20 mouse cellular contexts compared by ENCODE assay signal in the genomic region with DNA sequence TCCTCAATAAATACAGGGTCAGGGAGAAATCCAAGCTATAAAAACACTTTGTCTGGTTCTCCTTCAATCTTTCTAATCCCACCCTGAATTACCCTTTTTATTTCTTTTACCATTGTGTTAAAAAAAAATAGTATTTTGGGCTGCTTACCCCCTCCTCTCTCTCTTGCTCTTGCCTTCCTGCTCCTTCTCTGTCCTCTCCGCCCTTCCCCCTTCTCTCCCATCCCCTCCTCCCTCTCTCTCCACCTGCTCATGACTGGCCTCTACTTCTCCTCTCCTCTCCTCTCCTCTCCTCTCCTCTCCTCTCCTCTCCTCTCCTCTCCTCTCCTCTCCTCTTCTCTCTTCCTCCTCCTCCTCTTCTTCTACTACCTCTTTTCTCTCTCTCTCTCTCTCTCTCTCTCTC.
"Had no signal": no experiment of that assay in that cellular context is flagged by ENCODE, and none has a peak within 500 bp of the region (broad histone marks: within the 10 kb centered on the region; RNA-seq: fewer than 3 reads in every experiment).

No protein-coding gene starts in this region.

- H3K4me1 ChIP-seq: limb, embryonic 15.5 days had no signal

- H3K4me3 ChIP-seq: limb, embryonic 12.5 days; limb, embryonic 15.5 days; midbrain, embryonic 12.5 days; midbrain, embryonic 15.5 days; neural tube, embryonic 12.5 days; neural tube, embryonic 15.5 days had no signal

- H3K4me2 ChIP-seq: limb, embryonic 12.5 days; limb, embryonic 15.5 days; liver, embryonic 11.5 days; lung, embryonic 14.5 days; midbrain, embryonic 12.5 days; midbrain, embryonic 15.5 days; neural tube, embryonic 12.5 days; neural tube, embryonic 15.5 days had no signal

- DNase-seq: kidney, postnatal 14 days; left cerebral cortex, postnatal 4 days; liver, postnatal 0 days; lung, embryonic 14.5 days; right cerebral cortex, adult 18-20 months; right cerebral cortex, postnatal 14 days; right cerebral cortex, postnatal 4 days; thymus, adult 18-20 months; thymus, postnatal 36 days had no signal

- H3K36me3 ChIP-seq: limb, embryonic 12.5 days; limb, embryonic 15.5 days; midbrain, embryonic 12.5 days; midbrain, embryonic 15.5 days; neural tube, embryonic 12.5 days; neural tube, embryonic 15.5 days had no signal

- H3K27me3 ChIP-seq: limb, embryonic 12.5 days; limb, embryonic 15.5 days; midbrain, embryonic 12.5 days; midbrain, embryonic 15.5 days; neural tube, embryonic 12.5 days; neural tube, embryonic 15.5 days had no signal

- H3K27ac ChIP-seq: limb, embryonic 12.5 days; limb, embryonic 15.5 days; liver, embryonic 14.5 days; macrophage; midbrain, embryonic 12.5 days; midbrain, embryonic 15.5 days; neural tube, embryonic 12.5 days; neural tube, embryonic 15.5 days; stomach, postnatal 0 days had no signal

- H3K9ac ChIP-seq: limb, embryonic 12.5 days; limb, embryonic 15.5 days; liver, embryonic 14.5 days; liver, postnatal 0 days; lung, embryonic 14.5 days; midbrain, embryonic 12.5 days; midbrain, embryonic 15.5 days; neural tube, embryonic 12.5 days; neural tube, embryonic 15.5 days had no signal

- H3K9me3 ChIP-seq: limb, embryonic 12.5 days; limb, embryonic 15.5 days; midbrain, embryonic 12.5 days; midbrain, embryonic 15.5 days; neural tube, embryonic 12.5 days; neural tube, embryonic 15.5 days had no signal

- ATAC-seq: liver, postnatal 0 days; lung, postnatal 0 days; midbrain, embryonic 15.5 days had no signal
